Mouse (Mus musculus) effector memory CD4-positive, alpha-beta T cell, adult 7 months (primary cell): Measurements from ENCODE around the gene Ccl7. TPM values are rescaled to one million over a fixed set of nuclear protein-coding genes. Genes with fewer than 3 reads are reported as not detected.

Source experiments
- polyA plus RNA-seq: library from polyadenylated mRNA; unstranded; fragments of 100-300 nt; shearing (Covaris generic); gene quantifications from one replicate; pipeline ENCODE4 v1.2.1, GENCODE M21; 2017

The Ccl7 gene
- polyA plus RNA-seq, result not detected

GRCm38 (mm10) chr11:82045471-82045870, at the start of gene Ccl7:
Gene Ccl7 (plus strand): TSS chr11:82045712.

GRCm38 (mm10) chr11:82035356-82035755, 10.2 kb upstream of the Ccl7 start, which contains the start of gene Ccl2:
Gene Ccl2 (plus strand): TSS chr11:82035571.

GRCm38 (mm10) chr11:82038535-82038934, 7.0 kb upstream of the Ccl7 start, which contains the start of gene Gm17268:
Gene Gm17268 (minus strand): TSS chr11:82038562.

GRCm38 (mm10) chr11:82057646-82058045, 12.1 kb downstream of the Ccl7 start, which contains the start of gene Ccl11:
Gene Ccl11 (plus strand): TSS chr11:82057823.

Other genes with a start within 250 kb of the Ccl7 start
- 0.24 TPM for gene 5530401A14Rik, start 185.0 kb upstream of the Ccl7 start, polyA plus RNA-seq
- 0.21 TPM for gene Asic2, start 77.3 kb upstream of the Ccl7 start, polyA plus RNA-seq
- gene Ccl2, start 10.1 kb upstream of the Ccl7 start, polyA plus RNA-seq, result not detected
- not detected for gene Gm17268, start 7.2 kb upstream of the Ccl7 start, polyA plus RNA-seq
- gene Ccl11, start 12.1 kb downstream of the Ccl7 start, polyA plus RNA-seq, result not detected
- not detected for gene Ccl12, start 56.1 kb downstream of the Ccl7 start, polyA plus RNA-seq
- not detected for gene Ccl8, start 69.5 kb downstream of the Ccl7 start, polyA plus RNA-seq